Mouse (Mus musculus) midbrain, postnatal 0 days (tissue): Measurements from ENCODE around the gene Rere. TPM values are rescaled to one million over a fixed set of nuclear protein-coding genes. Genes with fewer than 3 reads are reported as not detected.
A peak's percentile ranks its signal among the peaks of the same experiment; 100 is the strongest.

Source experiments
- ATAC-seq: fragments of 200-750 bp; cut with Nextera tagmentation; 2 replicates; pipeline ENCODE4 v1.8.0; 2017; ENCODE audit warnings: moderate number of reproducible peaks, mild to moderate bottlenecking, moderate TSS enrichment, moderate library complexity; ENCODE audit not compliant: low FRiP score
- DNase-seq: peaks from one replicate; pipeline ENCODE4 v3.0.0-alpha.2; 2015; ENCODE audit warnings: low spot score
- H3K27ac ChIP-seq: fragments of 300-500 bp; sonication (generic); 2 replicates; pipeline ENCODE4 v1.5.1; 2014; ENCODE audit warnings: low read depth, mild to moderate bottlenecking, low read length, mixed read lengths
- H3K27me3 ChIP-seq: fragments of 300-500 bp; sonication (generic); 2 replicates; pipeline ENCODE4 v1.6.1; 2014; ENCODE audit warnings: low read length, control low read depth, mixed read lengths; ENCODE audit not compliant: insufficient read depth
- H3K36me3 ChIP-seq: fragments of 300-500 bp; sonication (generic); 2 replicates; pipeline ENCODE4 v1.6.1; 2014; ENCODE audit warnings: low read length, control low read depth, mixed read lengths; ENCODE audit not compliant: insufficient read depth
- H3K4me1 ChIP-seq: fragments of 300-500 bp; sonication (generic); 2 replicates; pipeline ENCODE4 v1.6.1; 2014; ENCODE audit warnings: mild to moderate bottlenecking, control low read depth, antibody characterized with exemption, low read length, mixed read lengths; ENCODE audit not compliant: insufficient read depth
- H3K4me2 ChIP-seq: fragments of 300-500 bp; sonication (generic); 2 replicates; pipeline ENCODE4 v1.6.1; 2014; ENCODE audit warnings: low read depth, mild to moderate bottlenecking, low read length, mixed read lengths; ENCODE audit not compliant: poor library complexity, severe bottlenecking
- H3K4me3 ChIP-seq: fragments of 300-500 bp; sonication (generic); 2 replicates; pipeline ENCODE4 v1.5.1; 2014; ENCODE audit warnings: low read depth, mild to moderate bottlenecking, low read length, moderate library complexity
- H3K9ac ChIP-seq: fragments of 300-500 bp; sonication (generic); replicated peaks from 2 replicates; pipeline ENCODE4 v1.6.1; 2014; ENCODE audit warnings: mild to moderate bottlenecking, low read length, moderate library complexity, mixed read lengths; ENCODE audit not compliant: poor library complexity, severe bottlenecking
- H3K9me3 ChIP-seq: fragments of 300-500 bp; sonication (generic); 2 replicates; pipeline ENCODE4 v1.6.1; 2016; ENCODE audit warnings: low read length, control low read depth
- CTCF ChIP-seq: IDR thresholded peaks from 2 replicates; pipeline ENCODE4 v1.5.1; 2016; ENCODE audit warnings: antibody characterized with exemption, mild to moderate bottlenecking
- WGBS: fragments of 180-500 bp; shearing (Covaris S2); extraction: QIAGEN DNeasy Blood & Tissue Kit; methylation state at CpG from one replicate; pipeline ENCODE4 v1.1.7; 2014; 5-methylcytosine and 5-hydroxymethylcytosine counted together
- polyA plus RNA-seq: library from polyadenylated mRNA; unstranded; fragments of >200 nt; fragmentation: Nextera tagmentation; extraction: Ambion mirVana; gene quantifications from 2 replicates; pipeline ENCODE4 v1.2.1, GENCODE M21; 2015
- total RNA-seq: library from RNA; depleted of rRNA; stranded (reverse); fragments of >200 nt; gene quantifications from 2 replicates; pipeline ENCODE4 v1.2.3, GENCODE M21; 2014

The Rere gene
- total and polyA plus RNA-seq, 2 experiments from 2014 or later: 22.7 to 36.8 TPM

DNA sequence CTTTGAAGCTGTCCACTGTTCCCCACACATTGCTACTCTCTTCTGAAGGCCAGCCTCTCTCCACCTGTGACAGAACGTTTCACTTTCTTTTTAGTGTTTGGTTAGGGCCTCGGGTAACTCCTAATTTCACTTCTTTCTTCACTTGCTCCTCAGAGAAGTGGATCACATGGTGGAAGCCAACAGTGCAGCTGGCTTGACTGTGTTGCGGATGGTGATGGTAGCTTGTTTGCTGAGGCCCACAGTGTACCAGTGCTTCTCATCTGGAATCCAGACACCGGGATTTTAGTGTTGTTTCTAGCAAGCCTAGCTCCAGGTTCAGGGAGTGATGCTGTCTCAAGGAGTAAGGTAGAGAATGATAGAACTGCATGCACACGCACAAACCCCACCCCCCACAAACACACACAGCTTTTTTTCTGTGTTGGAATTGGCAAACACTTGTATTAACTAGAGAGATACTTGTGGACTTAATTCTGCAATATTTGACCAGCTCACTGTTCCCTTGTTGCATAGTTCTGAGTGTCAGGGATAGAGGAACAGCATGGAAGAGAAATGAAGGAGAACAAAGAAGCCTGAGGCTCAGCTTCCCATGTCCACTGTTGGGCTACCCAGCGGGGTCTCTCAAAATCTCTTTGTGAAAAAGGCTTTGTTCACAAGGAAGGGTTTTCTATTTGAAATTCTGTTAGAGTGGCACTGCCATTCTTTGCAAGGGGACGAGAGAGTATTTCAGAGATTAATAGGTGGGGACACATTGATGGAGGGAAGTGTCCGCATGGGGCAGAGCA, 144.8 kb downstream of the Rere start:
- H3K27ac ChIP-seq: peak overlapping the region; percentile 64
- no peaks in the 10 kb centered on the region for H3K36me3 ChIP-seq
- no peaks in the 10 kb centered on the region; the same call in none of the 2 replicates for H3K4me1 ChIP-seq
- no peak overlapping the region for H3K4me3 ChIP-seq
- H3K4me2 ChIP-seq: no peak overlapping the region
- no peak overlapping the region for H3K9ac ChIP-seq
- DNase-seq (no peak), ATAC-seq (no peak)
- H3K9me3 ChIP-seq: no peaks in the 10 kb centered on the region
- no peaks in the 10 kb centered on the region for H3K27me3 ChIP-seq
- peak; percentile 25 for TF ChIP-seq CTCF
- 30% methylated on average over 8 of the region's 8 CpGs for WGBS

- H3K27ac ChIP-seq: peak overlapping the region; percentile 64
- H3K4me3 ChIP-seq: no peak overlapping the region
- DNase-seq (no peak), ATAC-seq (peak; percentile 38; the same call in 1 of the 2 replicates)
- no peak overlapping the region for H3K4me2 ChIP-seq
- no peaks in the 10 kb centered on the region for H3K27me3 ChIP-seq
- TF ChIP-seq CTCF: no peak; the same call in 1 of the 2 replicates
- H3K9ac ChIP-seq: no peak overlapping the region
- no peaks in the 10 kb centered on the region for H3K36me3 ChIP-seq
- H3K4me1 ChIP-seq: no peaks in the 10 kb centered on the region; the same call in none of the 2 replicates
- no peaks in the 10 kb centered on the region for H3K9me3 ChIP-seq
- WGBS: 9% methylated on average over 5 of the region's 5 CpGs
Measured at GRCm38 (mm10) chr4:150426880-150427476, 145.5 kb downstream of the Rere start.

DNA sequence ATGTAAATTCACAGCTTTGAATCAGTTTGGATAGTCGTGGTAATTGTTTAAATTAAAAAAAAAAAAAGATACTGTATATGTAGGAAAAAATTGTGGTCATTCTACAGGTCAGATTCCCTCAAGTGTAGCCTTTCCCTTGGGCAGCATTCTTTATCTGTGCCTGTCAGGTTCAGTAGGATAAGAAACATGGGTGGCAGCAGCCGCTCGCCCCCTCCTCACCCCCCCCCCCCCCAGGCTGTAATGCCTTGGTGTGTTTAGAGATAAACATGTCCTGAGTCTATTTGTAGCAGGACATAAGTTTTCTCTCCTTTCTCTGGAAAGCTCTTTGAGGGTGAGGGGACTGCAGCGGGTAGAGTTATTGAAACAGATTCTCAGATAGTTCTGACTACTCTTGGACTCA, 147.3 kb downstream of the Rere start:
- ATAC-seq: no peak

DNA sequence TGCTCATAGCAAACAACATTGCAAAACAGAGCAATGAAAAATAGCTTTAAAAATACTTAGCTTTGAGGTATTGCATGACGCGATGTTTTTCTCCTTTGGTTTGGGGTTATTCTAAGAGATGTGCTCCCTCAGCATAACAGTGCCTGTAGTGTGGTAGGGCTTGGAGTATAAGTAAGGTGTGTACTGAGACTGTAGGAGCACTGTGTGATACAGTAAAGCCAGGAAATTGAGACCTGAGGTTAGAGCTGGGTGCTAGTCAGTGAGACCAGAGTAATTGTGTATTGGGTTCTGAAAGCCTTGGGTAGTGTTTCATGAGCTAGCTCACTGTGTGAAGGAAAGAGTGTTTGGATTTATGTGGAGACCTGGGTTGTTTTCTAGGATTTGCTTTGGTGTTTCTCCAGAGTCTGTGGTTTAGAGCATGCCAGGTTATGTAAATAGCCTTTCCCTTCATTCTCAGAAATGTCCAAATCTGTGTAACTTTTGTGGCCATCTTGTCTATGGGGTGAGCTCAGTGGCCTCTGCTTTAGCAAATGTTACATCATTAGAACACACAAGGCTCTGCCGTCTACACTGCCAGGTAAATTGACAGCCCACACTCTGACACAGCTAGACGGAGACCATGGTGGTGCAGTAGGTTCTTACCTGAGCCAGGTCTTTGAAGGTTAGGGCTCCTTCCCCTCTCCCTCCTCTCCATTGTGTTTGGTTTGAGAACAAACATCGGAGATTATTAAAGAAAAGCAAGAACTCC, 152.6 kb downstream of the Rere start:
- Histone ChIP-seq H3K9me3 (no peaks in the 10 kb centered on the region), H3K36me3 (no peaks in the 10 kb centered on the region), H3K27ac (no peak overlapping the region), H3K4me3 (no peak overlapping the region), H3K27me3 (no peaks in the 10 kb centered on the region), H3K4me1 (no peaks in the 10 kb centered on the region), H3K9ac (no peak overlapping the region), H3K4me2 (no peak overlapping the region)
- no peak for TF ChIP-seq CTCF
- WGBS: 89% methylated on average over 5 of the region's 5 CpGs
- ATAC-seq (no peak), DNase-seq (no peak)

More for the DNA sequence above, 147.3 kb downstream of the Rere start:
- Histone ChIP-seq H3K4me3 (no peak overlapping the region), H3K27ac (no peak overlapping the region), H3K36me3 (no peaks in the 10 kb centered on the region), H3K4me2 (no peak overlapping the region), H3K9ac (no peak overlapping the region), H3K4me1 (no peaks in the 10 kb centered on the region; the same call in none of the 2 replicates), H3K27me3 (no peaks in the 10 kb centered on the region), H3K9me3 (no peaks in the 10 kb centered on the region)
- WGBS: 69% methylated on average over 4 of the region's 4 CpGs
- TF ChIP-seq CTCF: no peak
- DNase-seq: no peak

DNA sequence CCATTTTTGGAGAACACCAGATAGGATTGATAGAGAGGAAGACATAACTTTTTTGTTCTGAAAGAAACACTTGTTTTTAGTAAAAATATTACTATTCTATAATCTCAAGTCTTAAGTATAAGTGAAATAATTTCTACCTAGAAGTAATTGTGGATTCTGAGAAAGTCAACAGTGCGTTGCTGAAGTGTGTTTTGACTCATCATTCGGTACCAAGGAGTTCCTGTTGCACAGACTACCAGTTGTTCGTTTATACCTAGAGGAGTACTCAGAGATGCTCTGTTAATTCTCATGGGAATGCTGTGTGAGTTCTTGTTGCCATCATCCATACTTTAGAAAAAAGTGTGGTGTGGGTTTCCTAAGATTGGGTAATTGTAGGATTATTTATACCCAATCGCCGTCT, 154.1 kb downstream of the Rere start:
- no peak for TF ChIP-seq CTCF
- no peak for DNase-seq
- no peak for ATAC-seq
- no peak overlapping the region for H3K4me3 ChIP-seq
- no peaks in the 10 kb centered on the region for H3K27me3 ChIP-seq
- no peak overlapping the region for H3K9ac ChIP-seq
- no peak overlapping the region for H3K27ac ChIP-seq
- no peak overlapping the region for H3K4me2 ChIP-seq
- H3K4me1 ChIP-seq: no peaks in the 10 kb centered on the region
- no peaks in the 10 kb centered on the region for H3K36me3 ChIP-seq
- WGBS: 89% methylated on average over 5 of the region's 5 CpGs
- H3K9me3 ChIP-seq: no peaks in the 10 kb centered on the region

DNA sequence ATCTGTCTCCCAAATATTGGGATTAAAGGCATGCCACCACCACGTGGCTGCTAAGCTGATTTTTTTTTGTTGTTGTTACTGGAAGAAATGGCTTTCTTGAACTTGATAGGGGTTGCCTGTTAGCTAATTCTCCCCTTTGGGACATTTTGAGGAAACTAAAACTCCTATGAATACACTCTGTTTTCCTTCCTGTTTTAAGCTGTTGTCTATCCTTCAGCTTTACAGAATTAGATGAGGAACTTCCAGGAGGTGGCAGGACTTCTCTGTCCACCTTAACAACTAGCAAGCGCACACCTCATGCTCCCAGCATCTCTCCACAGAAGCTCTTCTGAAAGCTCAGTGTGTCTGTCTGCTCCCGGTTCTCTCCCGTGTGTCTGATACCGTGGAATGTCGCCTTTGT, 157.2 kb downstream of the Rere start:
- TF ChIP-seq CTCF: no peak
- DNase-seq (no peak), ATAC-seq (no peak)
- Histone ChIP-seq H3K9me3 (no peaks in the 10 kb centered on the region), H3K4me2 (no peak overlapping the region), H3K27me3 (no peaks in the 10 kb centered on the region), H3K9ac (no peak overlapping the region), H3K4me3 (no peak overlapping the region), H3K27ac (no peak overlapping the region), H3K4me1 (no peaks in the 10 kb centered on the region), H3K36me3 (no peaks in the 10 kb centered on the region)
- 75% methylated on average over 6 of the region's 6 CpGs for WGBS
